Comparison of ENCODE assay signal across 19 mouse cellular contexts in genomic region chr16:34643511-34644259, GRCm38 (mm10). TPM values are rescaled to one million over a fixed set of nuclear protein-coding genes. Genes with fewer than 3 reads are reported as not detected.
DNase-seq lines count a peak whose midpoint lies in the region; ATAC-seq and TF ChIP-seq lines count a peak whose summit lies in the region.
"Had no signal": no experiment of that assay in that cellular context is flagged by ENCODE, and none has a peak within 500 bp of the region (broad histone marks: within the 10 kb centered on the region; RNA-seq: fewer than 3 reads in every experiment).

No protein-coding gene starts in this region.

- H3K27ac ChIP-seq in lung, embryonic 14.5 days (ENCODE audit: low read depth): peak overlapping the region; percentile 88
- H3K27ac ChIP-seq: layer of hippocampus, adult 2 months; neural tube, embryonic 15.5 days had no signal

- peak; percentile 96 for ATAC-seq in lung, embryonic 14.5 days (ENCODE audit: insufficient read depth)
- no peak for ATAC-seq in monocyte, adult 5-6 weeks (replicated peaks; ENCODE audit: insufficient number of reproducible peaks, low FRiP score, low TSS enrichment, poor library complexity, severe bottlenecking)

- no peak overlapping the region for H3K4me3 ChIP-seq in lung, embryonic 14.5 days (ENCODE audit: low read depth, low read length)
- H3K4me3 ChIP-seq: layer of hippocampus, adult 2 months; neural tube, embryonic 15.5 days had no signal

- no peaks in the 10 kb centered on the region for H3K9me3 ChIP-seq in lung, embryonic 14.5 days (ENCODE audit: low read depth, low read length)
- H3K9me3 ChIP-seq: neural tube, embryonic 15.5 days had no signal

- no peak for TF ChIP-seq CTCF in lung, embryonic 14.5 days (IDR thresholded peaks at IDR 0.05; ENCODE audit: low read depth)

- DNase-seq in adrenal gland, postnatal 14 days: peak; percentile 44
- no peak for DNase-seq in adrenal gland, postnatal 25 days
- DNase-seq in left cerebral cortex, adult 18-20 months (ENCODE audit: low spot score in 2 of 2): peak; percentile 56 to 75
- no peak for DNase-seq in left cerebral cortex, adult 11 months (ENCODE audit: low spot score)
- peak; percentile 91 for DNase-seq in lung, embryonic 14.5 days
- peak; percentile 54 for DNase-seq in right cerebral cortex, postnatal 25 days
- no peak for DNase-seq in spleen, postnatal 4 days (ENCODE audit: low spot score in 2 of 2)
- DNase-seq: cerebellum, postnatal 25 days; spleen, adult 18-20 months had no signal

- no peaks in the 10 kb centered on the region for H3K27me3 ChIP-seq in lung, embryonic 14.5 days (ENCODE audit: insufficient read depth, low read length)
- H3K27me3 ChIP-seq: neural tube, embryonic 15.5 days had no signal

- no peaks in the 10 kb centered on the region for H3K36me3 ChIP-seq in lung, embryonic 14.5 days (ENCODE audit: insufficient read depth)
- H3K36me3 ChIP-seq: neural tube, embryonic 15.5 days had no signal

- H3K4me2 ChIP-seq in lung, embryonic 14.5 days: peak overlapping the region; percentile 40
- H3K4me2 ChIP-seq: heart, embryonic 11.5 days; liver, embryonic 11.5 days; midbrain, embryonic 11.5 days; neural tube, embryonic 15.5 days had no signal

- peaks cover 11% of the 10 kb centered on the region; the same call in 1 of the 2 replicates for H3K4me1 ChIP-seq in lung, embryonic 14.5 days (ENCODE audit: insufficient read depth)
- H3K4me1 ChIP-seq: neural tube, embryonic 15.5 days had no signal

- 13% methylated on average over 8 of the region's 8 CpGs for WGBS in lung, embryonic 14.5 days

- H3K9ac ChIP-seq in lung, embryonic 14.5 days: no peak overlapping the region
- H3K9ac ChIP-seq: neural tube, embryonic 15.5 days had no signal

RNA-seq across cellular contexts. Expression of gene Ropn1, which starts 6.0 kb away (rescaled TPM):
- total RNA-seq in adrenal gland, postnatal 14 days (2021): not detected in 2 replicates
- total RNA-seq in adrenal gland, postnatal 25 days (2021): not detected in 2 replicates
- not detected for total RNA-seq in left cerebral cortex, adult 18-20 months (2021)
- polyA plus RNA-seq in lung, embryonic 14.5 days (2014; fragmentation: Nextera tagmentation; extraction: Ambion mirVana): not detected in 2 replicates
- total RNA-seq in monocyte, adult 5-6 weeks (2017): not detected in 3 replicates
- total RNA-seq: layer of hippocampus, adult 2 months had no signal
- polyA plus RNA-seq: brain, embryonic 14.5 days; C2C12; embryonic facial prominence, embryonic 14.5 days; intestine, embryonic 14.5 days; liver, embryonic 11.5 days; midbrain, embryonic 11.5 days; neural tube, embryonic 15.5 days had no signal

RNA-seq across cellular contexts. Expression of gene Ccdc14, which starts 46.7 kb away (rescaled TPM):
- 4.2 and 4.5 TPM in 2 replicates for total RNA-seq in adrenal gland, postnatal 14 days (2021)
- total RNA-seq in adrenal gland, postnatal 25 days (2021): 3.9 and 4.1 TPM in 2 replicates
- total RNA-seq in left cerebral cortex, adult 18-20 months (2021): 1 to 10 TPM; 2.6 to 2.9 TPM
- polyA plus RNA-seq in lung, embryonic 14.5 days (2014; fragmentation: Nextera tagmentation; extraction: Ambion mirVana): 10.0 and 10.1 TPM in 2 replicates
- total RNA-seq in monocyte, adult 5-6 weeks (2017): 1.3 to 3.9 TPM (median 3.4 TPM) in 3 replicates

Comparison
In these comparisons a context has a peak if more than half of its experiments do, and no peak if none do; other contexts are left out.
1. DNase-seq: peak in adrenal gland, postnatal 14 days (single experiment), left cerebral cortex, adult 18-20 months (2 of 2), lung, embryonic 14.5 days (single experiment) and right cerebral cortex, postnatal 25 days (single experiment); none in adrenal gland, postnatal 25 days (single experiment), left cerebral cortex, adult 11 months (single experiment) and spleen, postnatal 4 days (0 of 2).